Mouse (Mus musculus): Measurements from ENCODE around the gene Krtap16-1. TPM values are rescaled to one million over a fixed set of nuclear protein-coding genes. Genes with fewer than 3 reads are reported as not detected.

Gene Krtap16-1
- polyA plus RNA-seq, 1 experiment from 2014 or later = not detected

GRCm38 (mm10) chr11:99993620-99994383, 7.4 kb upstream of the Krtap16-1 start, which contains the start of gene Krtap17-1:
Krtap17-1 (minus strand) TSS chr11:99993994.
- H3K36me3 ChIP-seq = no peaks in the 10 kb centered on the region
- H3K4me1 ChIP-seq = peaks cover 7% of the 10 kb centered on the region
- no peaks in the 10 kb centered on the region for H3K9me3 ChIP-seq
- no peak within 1 kb of the TSS for H3K27ac ChIP-seq
- WGBS = 25% methylated on average over 26 of the region's 26 CpGs
- DNase-seq (ENCODE audit: low spot score) = peak; percentile 73
- H3K27me3 ChIP-seq (ENCODE audit: insufficient read depth, poor library complexity, severe bottlenecking) = peaks cover 39% of the 10 kb centered on the region
- peak within 1 kb of the TSS; percentile 36 for H3K4me3 ChIP-seq

GRCm38 (mm10) chr11:99990571-99990970, 4.2 kb upstream of the Krtap16-1 start:
- Histone ChIP-seq H3K4me3 (no peak overlapping the region), H3K36me3 (no peaks in the 10 kb centered on the region), H3K27ac (no peak overlapping the region), H3K27me3 (ENCODE audit: insufficient read depth, poor library complexity, severe bottlenecking) (peaks cover 41% of the 10 kb centered on the region), H3K4me1 (peaks cover 7% of the 10 kb centered on the region), H3K9me3 (no peaks in the 10 kb centered on the region)
- no peak for DNase-seq (ENCODE audit: low spot score)
- 78% methylated on average over 3 of the region's 3 CpGs for WGBS

GRCm38 (mm10) chr11:99989881-99990405, 3.5 kb upstream of the Krtap16-1 start:
- Histone ChIP-seq H3K4me1 (peaks cover 7% of the 10 kb centered on the region), H3K27ac (no peak overlapping the region), H3K9me3 (no peaks in the 10 kb centered on the region), H3K27me3 (ENCODE audit: insufficient read depth, poor library complexity, severe bottlenecking) (peaks cover 40% of the 10 kb centered on the region), H3K4me3 (no peak overlapping the region), H3K36me3 (no peaks in the 10 kb centered on the region)
- DNase-seq (ENCODE audit: low spot score) = peak; percentile 64
- 70% methylated on average over 6 of the region's 6 CpGs for WGBS

- no peak overlapping the region for H3K27ac ChIP-seq
- H3K36me3 ChIP-seq = no peaks in the 10 kb centered on the region
- H3K9me3 ChIP-seq = no peaks in the 10 kb centered on the region
- peak; percentile 57 for DNase-seq (ENCODE audit: low spot score)
- H3K4me1 ChIP-seq = peaks cover 2% of the 10 kb centered on the region
- H3K4me3 ChIP-seq = no peak overlapping the region
- WGBS = 86% methylated on average over 3 of the region's 3 CpGs
- H3K27me3 ChIP-seq (ENCODE audit: insufficient read depth, poor library complexity, severe bottlenecking) = peaks cover 26% of the 10 kb centered on the region
Measured at GRCm38 (mm10) chr11:99988530-99988929, 2.1 kb upstream of the Krtap16-1 start.

GRCm38 (mm10) chr11:99985291-99986092, 905 bp downstream of the Krtap16-1 start:
- no peaks in the 10 kb centered on the region for H3K4me1 ChIP-seq
- H3K36me3 ChIP-seq = no peaks in the 10 kb centered on the region
- peaks cover 13% of the 10 kb centered on the region for H3K27me3 ChIP-seq (ENCODE audit: insufficient read depth, poor library complexity, severe bottlenecking)
- no peaks in the 10 kb centered on the region for H3K9me3 ChIP-seq
- no peak overlapping the region for H3K4me3 ChIP-seq
- no peak overlapping the region for H3K27ac ChIP-seq
- DNase-seq (ENCODE audit: low spot score) = peak; percentile 70
- WGBS = 77% methylated on average over 20 of the region's 20 CpGs

GRCm38 (mm10) chr11:99983442-99983841, 3.0 kb downstream of the Krtap16-1 start:
- WGBS = 90% methylated on average over 1 of the region's 1 CpGs
- H3K27ac ChIP-seq = no peak overlapping the region

GRCm38 (mm10) chr11:99982731-99983130, 3.7 kb downstream of the Krtap16-1 start:
- 81% methylated on average over 9 of the region's 9 CpGs for WGBS

More at GRCm38 (mm10) chr11:99983442-99983841, 3.0 kb downstream of the Krtap16-1 start:
- DNase-seq (ENCODE audit: low spot score) = peak; percentile 38
- no peaks in the 10 kb centered on the region for H3K9me3 ChIP-seq
- no peaks in the 10 kb centered on the region for H3K4me1 ChIP-seq
- no peak overlapping the region for H3K4me3 ChIP-seq
- H3K36me3 ChIP-seq = no peaks in the 10 kb centered on the region
- H3K27me3 ChIP-seq (ENCODE audit: insufficient read depth, poor library complexity, severe bottlenecking) = peaks cover 13% of the 10 kb centered on the region

GRCm38 (mm10) chr11:99978953-99979352, 7.4 kb downstream of the Krtap16-1 start, which contains the start of gene Krtap29-1:
Krtap29-1 (minus strand) TSS chr11:99979053.
- Histone ChIP-seq H3K27me3 (ENCODE audit: insufficient read depth, poor library complexity, severe bottlenecking) (no peaks in the 10 kb centered on the region), H3K4me1 (0 out of 2 replicates have a peak, but pooled peaks cover 4% of the 10 kb centered on the region), H3K36me3 (no peaks in the 10 kb centered on the region), H3K9me3 (no peaks in the 10 kb centered on the region), H3K4me3 (no peak within 1 kb of the TSS), H3K27ac (no peak within 1 kb of the TSS)
- 71% methylated on average over 5 of the region's 5 CpGs for WGBS
- peak; percentile 28 for DNase-seq (ENCODE audit: low spot score)

More at GRCm38 (mm10) chr11:99982731-99983130, 3.7 kb downstream of the Krtap16-1 start:
- Histone ChIP-seq H3K27ac (no peak overlapping the region), H3K9me3 (no peaks in the 10 kb centered on the region), H3K36me3 (no peaks in the 10 kb centered on the region), H3K4me1 (no peaks in the 10 kb centered on the region), H3K4me3 (no peak overlapping the region), H3K27me3 (ENCODE audit: insufficient read depth, poor library complexity, severe bottlenecking) (peaks cover 13% of the 10 kb centered on the region)
- DNase-seq (ENCODE audit: low spot score) = peak; percentile 57

GRCm38 (mm10) chr11:99965961-99966360, 20.4 kb downstream of the Krtap16-1 start:
- whole genome bisulfite sequencing = 45% methylated on average over 2 of the region's 2 CpGs
- H3K9me3 ChIP-seq = no peaks in the 10 kb centered on the region
- H3K27ac ChIP-seq = no peak overlapping the region
- no peaks in the 10 kb centered on the region for H3K36me3 ChIP-seq
- H3K27me3 ChIP-seq (ENCODE audit: insufficient read depth, poor library complexity, severe bottlenecking) = no peaks in the 10 kb centered on the region
- DNase-seq (ENCODE audit: low spot score) = no peak
- no peak overlapping the region for H3K4me3 ChIP-seq
- no peaks in the 10 kb centered on the region for H3K4me1 ChIP-seq

GRCm38 (mm10) chr11:99964213-99964612, 22.2 kb downstream of the Krtap16-1 start:
- H3K4me1 ChIP-seq = no peaks in the 10 kb centered on the region
- DNase-seq (ENCODE audit: low spot score) = no peak
- H3K27ac ChIP-seq = no peak overlapping the region
- H3K4me3 ChIP-seq = no peak overlapping the region
- no peaks in the 10 kb centered on the region for H3K27me3 ChIP-seq (ENCODE audit: insufficient read depth, poor library complexity, severe bottlenecking)
- no peaks in the 10 kb centered on the region for H3K36me3 ChIP-seq
- no peaks in the 10 kb centered on the region for H3K9me3 ChIP-seq
- 49% methylated on average over 6 of the region's 6 CpGs for WGBS

- no peaks in the 10 kb centered on the region for H3K36me3 ChIP-seq
- no peak for DNase-seq (ENCODE audit: low spot score)
- 83% methylated on average over 2 of the region's 2 CpGs for WGBS
Measured at GRCm38 (mm10) chr11:99948175-99948574, 38.2 kb downstream of the Krtap16-1 start, which contains the start of gene Krtap9-5. Krtap9-5 (plus strand) TSS chr11:99948475.

GRCm38 (mm10) chr11:99937751-99938264, 48.6 kb downstream of the Krtap16-1 start:
- Histone ChIP-seq H3K4me3 (no peak overlapping the region), H3K4me1 (no peaks in the 10 kb centered on the region), H3K27ac (no peak overlapping the region), H3K9me3 (no peaks in the 10 kb centered on the region), H3K36me3 (no peaks in the 10 kb centered on the region), H3K27me3 (ENCODE audit: insufficient read depth, poor library complexity, severe bottlenecking) (no peaks in the 10 kb centered on the region)
- WGBS = 79% methylated on average over 9 of the region's 9 CpGs
- DNase-seq (ENCODE audit: low spot score) = no peak

More at GRCm38 (mm10) chr11:99948175-99948574, 38.2 kb downstream of the Krtap16-1 start, which contains the start of gene Krtap9-5:
- Histone ChIP-seq H3K27me3 (ENCODE audit: insufficient read depth, poor library complexity, severe bottlenecking) (no peaks in the 10 kb centered on the region), H3K4me3 (no peak within 1 kb of the TSS), H3K4me1 (no peaks in the 10 kb centered on the region), H3K9me3 (no peaks in the 10 kb centered on the region), H3K27ac (no peak within 1 kb of the TSS)

All from heart, embryonic 10.5 days (tissue).